Mouse (Mus musculus) kidney, adult 18-20 months (tissue): ENCODE data around the gene Vapb.
A peak's percentile ranks its signal among the peaks of the same experiment; 100 is the strongest.

ENCODE experiments used
- DNase-seq: peaks from one replicate; pipeline ENCODE4 v3.0.0; 2021

Vapb gene

DNA sequence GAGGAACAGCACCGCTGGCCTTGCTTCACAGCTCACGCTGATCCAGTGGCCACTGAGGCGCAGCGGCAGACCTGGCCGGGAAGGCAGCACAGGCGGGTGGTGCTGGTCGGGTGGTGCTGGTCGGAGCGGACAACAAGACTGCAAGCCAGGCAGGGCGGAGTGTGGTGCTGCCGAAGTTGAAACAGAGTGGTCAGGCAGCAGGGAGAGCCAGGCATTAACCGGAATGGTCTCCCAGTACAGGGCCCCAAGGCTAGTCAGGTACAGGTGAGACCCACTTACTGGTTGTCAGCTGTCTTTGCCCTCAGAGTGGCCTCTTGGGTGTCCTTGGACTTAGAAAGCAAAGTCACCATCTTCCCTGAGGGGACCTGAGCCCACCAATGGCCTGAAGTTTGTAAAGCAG lies 56.7 kb downstream of the Vapb start:
- no peak for DNase-seq

DNA sequence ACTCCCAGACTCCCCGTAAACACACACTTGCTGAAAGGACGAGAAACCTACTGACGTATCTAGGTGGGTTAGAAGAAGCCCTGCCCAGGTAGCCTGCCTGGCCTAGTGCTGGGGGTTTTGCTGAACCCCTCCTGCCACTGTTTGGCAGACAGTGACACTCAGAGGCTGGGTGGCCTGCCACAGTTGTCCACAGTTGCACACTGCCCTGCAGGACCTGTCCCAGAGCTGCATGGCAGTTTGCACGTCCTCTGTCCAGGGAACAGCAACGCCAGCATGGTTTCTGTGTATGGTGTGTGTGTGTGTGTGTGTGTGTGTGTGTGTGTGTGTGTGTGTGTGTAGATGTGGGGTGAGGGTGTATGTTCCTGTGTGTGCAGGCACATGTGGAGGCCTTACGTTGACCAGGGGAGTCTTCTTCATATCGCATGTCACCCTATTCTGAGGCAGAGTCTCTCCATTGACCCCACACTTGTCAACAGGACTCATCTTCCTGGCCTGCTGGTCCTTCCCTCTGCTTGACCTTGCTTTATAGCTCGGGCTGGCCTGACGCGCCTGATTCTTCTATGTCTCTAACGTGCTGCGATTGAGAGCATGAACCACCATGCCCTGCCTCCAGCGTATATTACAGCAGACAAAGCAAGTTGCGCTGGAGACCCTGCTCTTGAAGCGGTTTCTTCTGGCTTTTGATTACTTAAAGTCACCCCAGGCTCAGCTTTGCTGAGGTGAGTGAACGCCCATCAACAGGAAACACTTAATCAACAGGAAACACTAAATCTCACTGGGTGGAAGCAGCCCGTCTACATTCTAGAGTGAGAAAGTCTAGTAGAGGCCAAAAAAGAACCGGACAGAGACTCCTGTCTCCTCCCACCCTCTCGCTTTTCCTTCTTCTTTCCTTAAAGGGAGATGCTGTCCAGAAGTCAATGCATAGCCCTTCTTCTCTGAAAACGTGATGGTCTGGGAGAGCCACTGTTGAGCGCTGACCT lies 57.5 kb downstream of the Vapb start:
- peak; percentile 44 for DNase-seq

DNA sequence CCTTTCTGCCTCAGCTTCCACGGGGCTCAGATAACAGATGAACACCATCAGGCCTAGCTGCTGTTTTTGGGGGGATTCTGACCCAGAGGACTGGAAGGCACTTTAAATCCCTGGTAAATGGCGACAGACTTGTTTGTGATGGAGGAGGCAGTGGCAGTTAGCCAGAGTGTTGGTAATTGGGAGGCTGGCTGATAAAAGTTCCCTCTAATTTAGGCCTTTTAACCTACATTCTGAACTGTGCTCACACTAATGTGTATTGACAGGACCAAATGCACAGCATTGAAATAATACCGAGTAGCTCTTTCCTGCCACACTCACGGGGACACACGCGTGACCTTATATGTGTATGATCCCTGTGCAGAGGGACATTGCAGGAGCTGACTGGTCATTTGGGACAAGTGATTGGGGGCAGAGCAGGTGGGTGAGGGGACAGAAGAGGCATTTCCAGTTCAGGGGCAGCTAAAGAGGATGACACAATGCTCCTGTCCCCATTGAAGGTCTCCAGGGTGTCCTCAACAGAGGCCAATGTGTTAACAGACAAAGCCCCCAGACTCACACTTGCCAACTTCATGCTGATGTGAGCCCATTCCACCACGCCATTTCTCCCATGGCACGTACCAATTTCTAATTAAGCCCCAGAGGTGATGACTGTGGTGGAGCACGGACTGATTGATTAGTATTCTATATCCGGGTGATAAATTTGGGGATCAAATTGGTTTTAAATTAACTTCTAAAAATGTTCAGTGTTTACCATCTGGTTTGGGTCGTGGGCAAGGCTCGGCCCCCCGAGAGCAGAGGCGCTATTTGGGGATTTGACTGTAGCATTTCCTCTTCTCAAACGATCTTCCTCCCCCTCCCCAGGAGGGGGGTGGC lies 58.7 kb downstream of the Vapb start:
- DNase-seq: no peak

DNA sequence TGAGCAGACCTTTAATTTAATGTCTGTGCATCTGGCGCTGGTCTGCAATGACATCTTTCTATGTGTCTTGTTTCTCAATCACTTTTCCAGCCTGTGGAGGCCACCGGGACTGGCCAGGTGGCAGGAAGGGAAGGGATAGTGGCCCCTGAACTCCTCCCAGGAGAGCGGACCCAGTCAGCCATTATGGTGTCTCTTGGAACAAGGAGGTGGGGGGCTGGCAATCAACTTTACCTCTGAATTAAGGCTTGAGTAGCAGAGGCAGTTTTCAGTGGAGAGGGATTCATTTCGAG lies 59.3 kb downstream of the Vapb start:
- no peak for DNase-seq

DNA sequence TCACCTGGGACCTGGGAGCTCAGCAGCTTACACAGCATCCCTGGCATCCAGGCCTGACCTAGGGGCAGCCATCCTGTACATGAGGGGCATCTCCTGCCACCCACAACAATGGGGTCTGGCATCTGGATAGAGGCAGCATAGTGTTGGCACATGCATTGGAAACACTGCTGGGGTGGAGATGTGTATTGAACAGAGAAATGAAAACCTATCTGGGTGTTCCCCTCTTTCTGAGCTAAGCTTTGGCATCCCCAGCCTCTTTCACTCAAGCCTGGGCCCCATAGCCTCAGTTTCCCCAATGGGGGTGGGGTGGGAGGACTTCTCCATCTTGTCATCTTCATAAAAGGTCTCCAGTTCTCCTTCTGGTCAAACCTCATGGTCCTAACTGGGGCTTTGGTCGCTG lies 62.2 kb downstream of the Vapb start:
- DNase-seq: no peak

DNA sequence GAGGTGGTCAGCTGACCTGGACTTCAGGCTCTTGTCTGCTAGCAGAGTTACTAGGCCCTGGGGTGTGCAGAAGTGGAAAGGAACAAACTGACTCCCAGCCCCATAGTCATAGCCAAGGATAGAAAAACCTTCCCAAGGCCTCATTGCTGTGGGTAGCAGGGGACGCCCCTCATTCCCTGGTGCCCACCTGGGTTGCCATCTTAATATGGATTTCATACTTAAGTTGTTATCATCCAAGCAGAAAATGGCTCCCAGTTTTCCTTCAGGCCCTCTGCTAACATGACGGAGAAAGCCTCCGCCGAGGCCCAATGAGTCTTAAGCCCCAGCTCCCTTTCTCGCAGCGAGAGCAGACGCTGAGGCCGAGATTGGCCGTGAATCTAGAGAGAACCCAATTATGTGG lies 63.3 kb downstream of the Vapb start:
- no peak for DNase-seq

DNA sequence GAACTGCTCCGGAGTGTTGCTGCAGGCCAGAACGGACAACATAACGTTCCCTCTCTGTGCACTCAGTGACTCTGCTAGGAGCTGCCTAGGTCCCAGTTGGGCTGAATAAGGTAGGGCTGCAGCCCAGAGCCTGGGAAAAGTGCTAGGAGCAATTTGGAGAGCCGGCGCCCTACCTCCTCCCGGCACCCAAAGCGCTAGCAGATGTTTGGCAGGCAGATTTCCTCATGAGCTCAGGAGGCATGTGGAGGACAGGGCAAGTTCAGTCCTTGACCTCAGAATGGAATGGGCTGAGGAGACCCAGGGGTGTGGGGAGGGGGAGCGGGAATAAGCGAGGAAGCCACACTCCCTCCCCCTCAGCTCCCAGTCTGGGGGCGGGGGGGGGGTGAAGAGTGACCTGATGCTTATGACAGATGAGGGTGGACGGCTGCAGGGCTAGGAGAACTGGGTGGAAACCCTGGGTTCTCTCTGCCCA lies 64.1 kb downstream of the Vapb start:
- no peak for DNase-seq

DNA sequence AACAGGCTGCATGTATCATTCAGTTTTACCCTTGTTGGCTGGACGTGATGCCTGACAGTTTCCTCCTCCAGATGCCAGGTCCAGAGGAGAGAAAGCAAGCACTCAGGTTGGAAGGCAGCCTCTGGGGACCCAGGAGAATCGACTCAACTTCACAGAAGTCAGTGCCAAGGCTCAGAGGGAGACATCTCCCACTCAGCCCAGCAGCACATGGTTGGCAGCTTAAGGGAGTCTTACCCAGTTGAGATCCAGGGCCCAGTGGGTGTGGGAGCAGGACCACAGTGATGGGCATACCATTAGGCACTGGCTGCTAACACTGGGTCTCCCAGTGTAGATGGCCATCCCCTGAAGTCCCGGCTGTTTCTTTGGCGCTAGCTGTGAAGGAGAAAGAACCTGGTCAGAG lies 64.9 kb downstream of the Vapb start:
- DNase-seq: no peak

DNA sequence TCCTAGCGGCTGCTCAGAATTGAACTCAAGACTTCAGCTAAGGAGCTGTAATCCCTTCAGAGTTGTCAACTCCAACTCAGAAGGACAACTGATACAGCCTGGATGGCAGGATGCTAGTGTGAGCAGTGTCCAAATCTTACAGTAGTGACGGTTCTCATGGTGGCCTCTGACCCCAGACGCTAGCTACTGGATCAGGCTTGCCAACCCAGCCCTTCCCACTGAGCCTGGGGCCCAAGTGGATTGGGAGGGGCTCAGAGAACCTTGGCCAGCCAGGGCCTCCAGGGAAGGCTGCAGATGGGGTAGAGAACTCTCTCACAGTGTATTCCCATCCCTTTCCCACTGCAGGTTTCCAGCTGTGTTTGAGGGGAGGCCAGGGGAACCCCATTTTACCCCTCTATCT lies 65.6 kb downstream of the Vapb start:
- DNase-seq: no peak

DNA sequence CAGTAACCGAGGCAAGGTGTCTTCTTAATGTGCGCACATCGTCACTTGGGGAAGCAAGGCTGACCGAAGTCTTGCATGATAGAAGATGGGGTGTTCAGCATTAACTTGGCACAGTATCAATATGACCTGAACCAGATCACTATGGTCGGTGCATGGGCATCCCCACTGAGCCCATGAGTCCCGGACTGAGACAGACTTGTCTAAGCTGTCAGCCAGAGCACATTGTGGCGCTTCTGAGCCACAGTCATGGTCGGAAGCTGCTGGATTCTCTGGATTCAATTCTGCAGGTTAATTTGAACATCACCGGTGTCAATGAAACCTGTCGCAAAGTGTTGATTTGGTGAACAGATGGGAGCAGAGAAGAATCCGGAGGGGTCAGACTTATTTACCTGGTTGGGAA lies 66.5 kb downstream of the Vapb start:
- no peak for DNase-seq

DNA sequence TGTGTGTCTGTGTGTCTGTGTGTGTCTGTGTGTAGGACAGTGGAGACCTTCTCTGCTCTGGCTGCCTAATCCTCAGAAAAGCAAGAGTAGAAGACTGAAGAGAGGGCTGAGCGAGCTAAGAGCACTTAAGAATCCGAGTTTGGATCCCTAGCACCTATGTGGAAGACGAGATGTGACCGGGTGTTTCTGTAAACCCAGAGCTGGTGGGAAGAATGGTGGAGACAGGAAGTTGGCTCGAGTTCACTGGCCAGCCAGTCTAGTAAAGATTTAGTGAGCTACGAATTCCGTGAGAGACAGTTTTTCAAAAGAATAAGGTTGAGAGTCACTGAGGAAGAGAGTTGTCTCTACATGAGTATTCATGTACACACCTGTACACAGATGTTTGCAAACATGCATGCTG lies 69.3 kb downstream of the Vapb start:
- DNase-seq: no peak

DNA sequence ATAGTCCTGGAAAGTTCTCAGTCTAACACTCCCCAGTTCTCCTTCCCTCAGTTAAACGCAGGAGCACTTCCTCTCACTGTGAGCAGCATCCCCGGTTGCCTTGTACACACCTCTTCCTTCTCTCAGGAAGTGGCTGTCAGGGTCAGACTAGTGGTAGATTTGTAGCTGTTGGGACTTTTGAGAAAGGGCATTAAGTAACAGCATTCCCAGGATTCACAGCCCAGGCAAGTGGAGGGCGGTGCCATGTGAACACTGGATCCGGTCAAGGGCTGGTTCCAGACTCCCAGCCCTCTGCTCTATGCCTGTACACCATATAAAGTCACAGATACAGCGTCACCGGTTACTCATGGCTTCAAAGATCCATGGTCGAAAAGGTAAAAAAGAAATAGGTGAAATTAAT lies 71.6 kb downstream of the Vapb start:
- DNase-seq: peak; percentile 25

DNA sequence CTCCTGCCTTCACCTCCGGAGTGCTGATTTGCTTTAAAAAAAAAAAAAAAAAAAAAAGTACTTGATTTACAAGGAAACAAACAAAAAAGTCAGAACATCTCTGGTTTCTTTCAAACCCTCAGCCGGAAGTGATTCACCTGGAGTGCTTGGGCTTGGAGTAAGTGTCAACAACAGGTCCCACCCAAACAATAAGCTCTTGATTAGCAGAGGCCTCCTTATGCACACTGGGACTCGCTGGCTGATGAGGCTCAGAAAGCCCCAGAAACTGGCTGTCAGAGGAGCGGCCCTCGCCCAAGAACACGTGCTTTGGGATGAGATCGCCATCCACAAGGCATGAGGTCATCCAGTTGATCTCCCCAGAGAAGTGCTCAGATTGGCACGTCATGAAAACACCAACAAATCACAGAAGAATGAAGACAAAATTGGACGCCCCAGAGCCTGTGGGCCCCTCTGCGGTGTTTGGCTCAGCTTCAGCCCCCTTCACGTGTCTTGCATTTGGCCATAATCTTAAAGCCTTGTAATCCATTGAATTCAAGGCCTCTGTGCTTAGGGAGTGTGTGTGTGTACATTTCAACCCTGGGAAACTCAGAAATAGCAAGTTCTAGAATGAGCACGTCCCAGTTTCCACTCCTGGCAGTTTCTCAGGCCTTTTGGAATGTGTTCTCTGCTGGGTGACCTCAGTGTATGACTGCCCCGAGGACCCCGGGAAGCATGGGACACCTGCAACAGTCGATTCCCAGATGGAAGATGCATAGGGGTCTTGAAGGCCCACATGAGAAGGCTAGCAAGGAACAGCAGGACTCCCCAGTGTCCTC lies 72.9 kb downstream of the Vapb start:
- no peak for DNase-seq

DNA sequence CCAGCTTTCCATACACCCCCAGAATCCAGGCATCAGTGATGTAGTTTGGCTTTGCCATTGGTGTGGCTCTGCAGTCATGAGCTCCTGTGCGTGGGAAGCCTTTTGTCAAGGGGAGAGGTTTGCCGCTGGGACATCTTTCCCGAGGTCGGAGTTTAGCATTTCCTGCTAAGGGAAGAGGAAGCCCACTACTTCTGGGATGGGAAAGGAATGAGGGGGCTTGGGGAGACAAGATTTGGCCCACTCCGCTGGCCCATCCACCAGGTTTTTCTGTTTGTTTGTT lies 73.5 kb downstream of the Vapb start:
- no peak for DNase-seq

DNA sequence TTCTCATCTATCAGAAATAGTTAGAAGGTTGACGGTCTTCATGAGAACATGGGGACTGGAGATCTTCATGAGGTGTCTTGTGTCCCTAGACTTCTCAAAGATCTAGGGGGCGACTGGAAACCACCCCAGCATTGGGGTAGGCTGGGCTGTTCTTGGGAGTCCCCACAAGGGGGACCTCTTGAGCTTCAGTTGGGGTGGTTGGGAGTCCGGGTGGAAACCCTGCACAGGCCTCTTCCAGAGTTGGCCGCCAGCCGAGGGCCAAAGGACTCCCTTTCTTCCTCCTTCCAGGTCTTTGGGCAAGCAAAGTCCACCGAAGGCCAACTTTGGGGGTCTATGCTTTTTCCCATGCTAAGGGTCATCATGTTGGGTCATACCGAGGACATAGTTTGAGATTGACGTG lies 74.5 kb downstream of the Vapb start:
- peak; percentile 42 for DNase-seq

DNA sequence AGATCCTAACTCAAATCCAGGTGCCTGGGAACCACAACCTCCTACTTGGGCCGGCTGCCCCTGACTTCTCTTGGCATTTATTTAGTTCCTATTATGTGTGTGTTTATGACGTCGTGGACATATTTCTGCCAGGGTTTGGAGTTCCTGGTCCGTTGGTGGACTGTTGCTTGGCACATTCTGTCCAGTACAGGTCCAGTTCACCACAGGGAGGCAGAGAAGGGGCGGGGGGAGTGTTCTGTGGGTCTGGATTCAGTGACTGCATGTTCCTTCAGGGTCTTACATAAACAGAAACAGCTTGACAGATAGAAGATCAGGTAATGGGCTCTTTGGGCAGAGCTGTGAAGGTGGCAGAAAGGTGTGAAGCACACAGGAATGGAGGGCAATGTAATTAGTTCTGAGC lies 75.8 kb downstream of the Vapb start:
- no peak for DNase-seq

DNA sequence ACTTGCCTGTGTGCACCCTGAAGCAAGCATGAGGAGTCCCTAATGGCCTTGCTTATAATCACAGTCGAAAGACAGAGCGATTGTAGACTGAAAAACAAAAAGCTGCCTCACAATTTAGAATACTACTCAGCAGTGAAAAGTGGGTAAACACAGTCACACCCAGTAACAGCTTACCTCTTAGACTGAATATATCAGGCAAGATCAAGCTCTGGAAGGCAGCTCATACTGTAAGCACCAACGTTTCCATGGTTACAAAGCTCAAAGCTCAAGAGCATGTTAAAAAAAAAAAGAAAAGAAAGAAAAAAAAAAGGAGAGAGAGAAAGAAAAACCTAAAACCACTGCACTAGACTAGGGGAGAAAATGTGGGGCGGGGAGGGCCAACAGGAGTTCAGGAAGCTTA lies 89.0 kb downstream of the Vapb start:
- DNase-seq: no peak

DNA sequence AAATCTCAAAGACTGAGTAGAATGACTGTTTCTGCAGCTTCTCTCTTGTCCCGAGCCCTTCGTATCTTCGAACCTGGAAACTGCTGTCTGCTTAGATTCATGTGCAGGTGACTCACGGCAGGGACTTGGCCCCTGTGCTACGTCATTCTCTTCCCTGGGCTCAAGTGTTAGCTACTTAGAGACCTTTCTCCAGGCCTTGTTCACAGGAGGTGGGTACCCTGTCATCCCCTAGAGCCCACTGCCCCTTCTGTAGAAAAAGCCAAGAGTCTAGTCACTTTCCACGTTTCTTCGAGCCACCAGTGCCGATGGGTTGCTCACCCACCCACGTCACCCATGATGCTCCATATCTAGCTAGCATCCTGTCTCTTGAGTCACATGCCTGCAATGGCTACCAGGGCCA lies 89.9 kb downstream of the Vapb start:
- no peak for DNase-seq

DNA sequence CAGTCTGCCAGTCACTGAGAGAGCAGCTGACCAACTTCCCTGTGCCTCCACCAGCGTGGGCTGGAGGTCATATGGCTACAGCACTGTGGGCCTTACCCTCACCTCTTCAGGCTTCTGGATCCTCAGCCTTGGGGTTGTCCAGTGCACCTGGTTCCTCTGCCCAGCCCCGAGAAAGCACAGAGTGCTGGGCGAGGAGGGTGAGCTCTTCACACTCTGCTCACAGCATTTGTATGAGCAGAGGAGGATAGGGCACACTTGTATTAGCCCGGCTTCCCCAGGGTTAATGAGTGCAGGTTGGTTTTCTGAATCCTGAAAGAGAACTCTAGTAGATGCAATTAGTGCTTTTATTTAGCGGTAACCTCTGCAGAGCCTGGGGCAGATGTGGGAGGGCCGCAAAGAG lies 90.8 kb downstream of the Vapb start:
- no peak for DNase-seq

DNA sequence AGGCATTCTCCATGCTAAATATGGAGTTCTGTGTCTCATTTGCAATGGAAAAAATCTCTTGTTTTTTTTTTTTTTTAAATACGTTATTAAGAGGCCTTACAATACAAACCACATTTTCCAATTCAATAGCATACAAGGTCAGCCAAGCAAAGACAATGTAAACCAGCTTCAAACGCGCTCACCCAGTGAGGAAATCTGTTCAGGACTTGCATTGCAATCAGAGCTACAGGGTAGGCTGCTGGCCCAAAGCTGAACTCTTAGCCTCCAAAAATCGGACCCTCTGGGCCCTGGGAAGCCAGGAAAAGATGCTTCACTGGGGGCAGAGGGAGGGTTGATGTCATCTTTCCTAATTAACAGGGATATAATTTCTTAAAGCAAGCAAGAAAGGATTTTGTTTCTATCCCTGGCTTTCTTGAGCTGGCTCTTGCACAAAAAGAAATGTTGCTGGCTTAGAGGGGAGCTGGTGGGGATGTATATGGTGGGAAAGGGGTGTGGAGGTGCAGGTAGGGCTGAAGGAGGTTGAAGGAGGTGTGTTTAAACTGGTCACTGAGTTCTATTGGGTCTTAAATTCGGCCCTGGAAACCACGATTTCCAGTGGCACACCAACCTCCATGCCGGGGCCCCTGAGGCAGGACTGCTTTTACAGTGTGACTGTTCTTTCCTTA lies 95.6 kb downstream of the Vapb start:
- no peak for DNase-seq
